Mouse (Mus musculus) fat pad, adult 2 months (tissue): ENCODE measurements around the gene Gm48551.

Experiments
- DNase-seq: peaks from one replicate; pipeline ENCODE4 v3.0.0-alpha.2; 2011; ENCODE audit warnings: low read depth, low spot score; ENCODE audit errors: extremely low read depth

Gm48551 gene

DNA sequence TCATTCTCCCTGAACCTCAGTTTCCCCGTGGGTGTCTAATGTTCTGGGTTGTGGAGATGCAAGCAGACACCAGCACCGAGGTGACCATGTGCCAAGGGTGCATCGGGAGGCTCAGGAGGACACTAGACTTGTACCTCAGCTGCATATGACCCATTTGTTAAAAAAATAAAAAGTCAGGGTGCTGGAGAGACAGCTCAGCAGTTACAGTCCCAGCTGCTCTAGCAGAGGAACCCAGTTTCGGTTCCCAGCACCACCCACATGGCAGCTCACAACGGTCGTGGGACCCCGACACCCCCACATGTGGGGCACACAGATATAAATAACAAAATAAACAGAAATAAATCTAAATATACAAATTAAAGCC, 44.2 kb downstream of the Gm48551 start:
- no peak for DNase-seq

DNA sequence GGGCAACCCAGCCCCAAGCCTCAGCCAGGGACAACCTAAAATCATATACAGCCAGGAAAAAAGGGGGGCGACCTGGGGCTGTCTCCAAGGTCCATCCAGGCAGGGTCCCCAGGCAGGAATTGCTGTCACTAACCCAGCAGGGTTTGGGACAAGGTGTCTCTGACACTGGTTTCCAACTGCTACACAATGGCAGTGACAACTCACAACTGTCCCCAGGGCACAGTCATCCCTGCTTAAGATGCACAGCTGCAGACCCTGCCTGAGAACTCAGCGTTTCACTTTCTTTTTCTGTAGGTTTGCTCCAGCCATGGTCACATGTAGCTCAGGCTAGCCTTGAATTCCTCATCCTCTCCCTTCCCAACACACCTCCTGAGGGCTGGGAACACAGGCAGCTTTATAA, 44.8 kb downstream of the Gm48551 start:
- no peak for DNase-seq

DNA sequence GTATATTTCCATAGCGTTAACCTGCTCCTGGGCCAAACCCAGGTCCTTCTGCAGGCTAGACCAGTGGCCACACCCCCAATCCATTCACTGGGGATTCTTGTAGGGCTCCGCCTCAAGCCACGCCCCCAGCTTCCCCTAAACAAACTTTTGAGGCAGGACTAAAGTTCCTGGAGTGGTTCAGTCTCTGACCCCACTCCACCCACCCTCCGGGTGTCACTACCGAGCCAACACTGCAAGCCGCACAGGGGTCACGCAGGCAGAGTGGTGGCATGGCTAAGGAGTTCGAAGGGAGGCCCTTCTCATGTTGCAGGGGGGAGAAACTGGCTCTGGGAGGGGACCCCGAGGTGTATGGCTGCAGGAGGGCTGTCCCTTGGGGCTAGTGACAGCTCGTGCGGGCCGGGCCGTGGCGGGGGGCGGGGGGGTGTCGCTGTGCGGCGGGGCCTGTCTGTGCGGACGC, 45.4 kb downstream of the Gm48551 start:
- DNase-seq = no peak

DNA sequence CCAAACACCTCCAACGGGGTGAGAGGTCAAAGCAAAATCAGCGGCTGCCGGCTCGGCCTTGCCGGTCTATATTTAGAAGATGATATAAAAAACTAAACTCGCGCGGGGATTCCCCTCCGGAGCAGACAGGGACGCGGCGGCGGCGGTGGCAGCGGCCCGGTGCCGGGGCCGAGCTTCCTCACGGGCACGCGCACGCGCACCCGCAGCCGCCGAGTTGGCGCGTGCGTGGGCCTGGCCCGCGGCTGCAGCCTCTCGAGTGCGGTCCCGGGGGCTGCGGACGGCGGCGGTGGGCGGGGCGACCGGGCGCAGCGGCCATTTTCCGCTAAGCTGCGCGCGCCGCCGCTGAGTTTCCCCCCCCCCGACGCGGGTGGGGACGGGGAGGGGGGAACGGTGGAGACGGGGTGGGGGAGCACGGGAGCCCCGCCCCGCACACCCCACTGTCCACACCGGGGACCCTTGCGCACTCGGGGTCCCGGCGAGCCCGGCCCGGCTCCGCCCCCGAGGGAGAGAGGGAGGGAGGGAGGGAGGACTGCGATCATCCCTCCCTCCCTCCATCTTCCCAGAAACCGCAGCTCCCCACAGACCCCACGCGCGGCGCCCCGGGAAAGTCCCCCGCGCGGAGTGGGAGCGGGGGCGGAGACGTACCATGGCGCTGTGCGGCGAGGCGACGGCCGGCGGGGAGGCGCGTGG, 46.0 kb downstream of the Gm48551 start:
- DNase-seq = no peak

- DNase-seq = no peak
These were observed 46.7 kb downstream of the Gm48551 start for GRCm38 (mm10) chr10:81430831-81431525.

DNA sequence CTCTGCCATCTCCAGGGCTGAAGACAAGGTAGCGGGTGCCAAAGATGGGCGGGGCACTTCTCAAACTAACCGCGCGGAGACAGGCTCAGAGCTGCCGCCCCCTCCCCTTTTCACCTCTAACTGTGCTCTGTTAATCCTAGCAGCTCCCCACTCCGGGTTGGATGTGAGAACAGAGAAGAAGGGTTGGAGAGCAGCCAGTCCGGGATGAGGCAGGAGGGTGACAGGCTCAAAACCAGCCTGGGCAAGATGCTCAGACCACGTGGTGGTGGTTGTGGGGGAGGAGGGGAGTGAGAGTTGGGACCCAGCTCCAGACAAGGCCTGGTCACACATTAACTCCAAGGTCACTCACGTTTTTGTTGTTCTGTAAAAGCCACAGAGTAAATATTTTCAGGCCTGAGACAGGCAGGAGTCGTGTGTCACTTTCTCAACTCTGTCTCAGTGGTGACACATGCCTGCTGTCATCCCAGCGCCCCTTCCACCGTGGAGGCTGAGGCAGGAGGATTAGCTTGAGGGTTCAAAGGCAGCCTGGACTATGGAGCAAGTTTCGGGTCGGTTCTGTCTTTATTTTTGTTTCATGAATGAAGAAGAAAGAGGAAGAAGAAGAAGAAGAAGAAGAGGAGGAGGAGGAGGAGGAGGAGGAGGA, 47.4 kb downstream of the Gm48551 start:
- no peak for DNase-seq

DNA sequence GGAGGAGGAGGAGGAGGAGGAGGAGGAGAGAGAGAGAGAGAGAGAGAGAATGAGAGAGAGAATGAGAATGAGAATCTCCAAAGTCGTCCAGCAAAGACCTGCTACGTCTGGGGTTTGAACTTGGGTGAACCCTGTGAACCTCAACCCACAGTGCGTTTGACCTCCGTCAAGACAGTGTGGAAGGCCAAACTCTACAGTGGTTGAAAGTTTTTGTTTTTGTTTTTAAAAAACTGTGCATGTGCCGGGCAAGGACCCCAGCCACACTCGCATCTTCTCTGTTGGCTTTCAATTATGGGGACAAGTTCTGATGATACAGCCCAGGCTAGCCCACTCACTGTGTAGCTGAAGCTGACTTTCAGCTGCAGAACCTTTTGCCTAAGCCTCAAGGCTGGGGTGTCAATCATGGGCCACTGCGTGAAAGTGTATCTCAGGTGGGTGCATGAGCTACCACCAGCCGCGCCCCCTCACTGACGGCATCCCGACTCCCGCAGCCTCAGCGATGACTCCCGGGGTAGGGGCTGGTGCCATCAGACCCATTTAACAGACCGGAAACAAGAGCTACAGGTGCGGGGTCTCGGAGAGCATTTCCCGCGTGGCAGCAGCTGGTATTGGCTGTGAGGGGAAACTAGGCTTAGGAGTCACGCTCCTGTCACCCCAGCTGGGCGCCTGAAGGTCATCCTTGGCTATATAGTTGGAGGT, 48.1 kb downstream of the Gm48551 start:
- DNase-seq = no peak

- DNase-seq = no peak
These were observed 48.6 kb downstream of the Gm48551 start for GRCm38 (mm10) chr10:81432868-81433262.

DNA sequence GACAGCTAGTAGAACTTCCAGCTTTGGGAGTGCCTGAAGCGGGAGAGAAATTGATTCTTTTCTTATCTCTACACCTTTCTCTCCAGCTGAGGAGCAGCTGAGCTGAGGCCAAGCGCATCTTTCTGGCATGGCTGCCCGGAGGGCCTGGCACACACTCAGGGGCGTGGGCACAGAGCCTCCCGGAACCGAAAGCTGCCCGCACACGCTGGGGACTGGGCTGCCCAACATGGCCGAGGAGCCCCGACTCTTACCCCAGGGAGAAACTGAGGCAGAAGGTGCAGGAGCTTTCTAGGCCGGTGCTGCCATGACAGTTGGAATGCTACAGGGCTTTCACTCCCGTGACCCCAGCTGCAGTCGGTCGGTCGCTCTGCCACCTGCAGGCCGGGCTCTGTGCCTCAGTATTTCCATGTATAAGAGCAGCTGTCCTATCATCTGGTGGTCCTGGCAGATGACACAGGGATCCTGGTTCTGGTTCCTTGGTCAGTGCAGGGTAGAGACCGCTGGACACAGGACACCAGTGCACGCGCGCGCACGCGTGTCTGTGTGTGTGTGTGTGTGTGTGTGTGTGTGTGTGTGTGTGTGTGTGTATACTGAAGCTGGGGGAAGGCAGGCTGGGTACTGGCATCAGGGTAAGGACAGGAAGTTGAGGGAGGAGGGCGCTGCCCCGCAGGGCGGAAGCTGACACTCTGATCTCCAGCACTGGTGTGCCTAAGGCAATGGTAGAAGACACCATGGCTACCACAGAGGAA, 49.4 kb downstream of the Gm48551 start:
- no peak for DNase-seq

- no peak for DNase-seq
These were observed 50.3 kb downstream of the Gm48551 start for GRCm38 (mm10) chr10:81434361-81435263.

DNA sequence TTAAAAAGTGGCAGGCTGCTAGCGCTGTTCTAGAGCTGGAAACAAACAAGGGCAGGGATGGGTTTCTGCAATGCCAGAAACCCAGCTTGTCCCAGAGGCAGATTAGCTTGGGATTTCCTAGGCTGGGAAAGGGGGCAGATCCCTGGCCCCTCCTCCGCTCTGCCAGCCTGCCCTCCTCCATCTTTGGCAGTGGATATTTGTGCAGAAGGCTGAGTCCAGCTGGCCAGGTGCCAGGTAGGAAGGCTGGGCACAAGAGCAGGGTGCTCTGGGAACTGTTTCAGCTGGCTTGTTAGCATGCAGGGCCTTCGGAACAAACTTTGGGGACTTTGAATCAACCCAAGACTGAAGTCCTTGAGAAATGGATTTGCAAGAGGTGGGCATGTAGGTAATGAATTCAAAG, 51.2 kb downstream of the Gm48551 start:
- peak; percentile 78 for DNase-seq

GRCm38 (mm10) chr10:81441019-81441418, 56.8 kb downstream of the Gm48551 start:
- no peak for DNase-seq
